Mouse (Mus musculus): ENCODE measurements at regions not wholly inside any gene's neighbourhood (a gene's known extent, or its start where the extent isn't known, plus 50 kb on each side); places are given as distances from the start of the nearest gene placed in this dataset.
"Not testable (repeated sequence)": the region's sequence is repeated elsewhere in the genome, so short reads cannot be mapped to it uniquely, and the experiment has no call there.

DNA sequence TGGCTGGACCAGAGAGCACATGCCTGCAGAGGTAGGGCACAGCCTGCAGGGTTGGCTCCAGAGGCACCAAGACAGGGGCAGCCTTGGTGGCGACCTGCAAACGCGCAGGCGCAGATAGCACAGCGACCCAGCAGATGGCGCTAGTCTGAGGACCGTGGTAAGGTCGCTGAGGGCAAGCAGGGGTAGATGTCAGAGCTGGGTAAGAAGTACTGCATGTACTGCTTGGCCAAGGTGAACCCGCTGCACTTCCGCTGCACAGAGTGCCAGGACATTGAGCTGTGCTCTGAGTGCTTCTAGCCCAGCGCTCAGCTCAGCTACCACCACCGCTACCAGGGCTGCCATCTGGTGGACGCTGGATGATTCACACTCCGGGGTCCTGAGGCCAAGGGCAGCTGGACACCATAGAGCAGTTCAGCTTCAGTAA is 68.3 kb downstream of the Hsp90b1 start:
- H3K4me1 ChIP-seq (replicated peaks; ENCODE audit: control insufficient read depth, insufficient read depth, low read length); H3K36me3 ChIP-seq (ENCODE audit: control insufficient read depth, insufficient read depth, low read length); H3K27ac ChIP-seq (ENCODE audit: low read depth, low read length); H3K9me3 ChIP-seq (ENCODE audit: control insufficient read depth, low read length); H3K27me3 ChIP-seq (replicated peaks; ENCODE audit: control insufficient read depth, insufficient read depth, low read length): not testable (repeated sequence)
- whole genome bisulfite sequencing, result 4% methylated on average over 14 of the region's 14 CpGs
- peak overlapping the region; percentile 63 for H3K4me2 ChIP-seq
- DNase-seq (ENCODE audit: low spot score) (peak; percentile 75), ATAC-seq (replicated peaks; ENCODE audit: low FRiP score) (peak; percentile 87)
- H3K9ac ChIP-seq (ENCODE audit: low read depth, low read length), result peak overlapping the region; percentile 20; the same call in 1 of the 2 replicates
- peak overlapping the region; percentile 37 for H3K4me3 ChIP-seq (ENCODE audit: low read depth, low read length)

- not testable (repeated sequence) for H3K27me3 ChIP-seq (replicated peaks; ENCODE audit: control insufficient read depth, insufficient read depth, low read length); H3K4me3 ChIP-seq (ENCODE audit: low read depth, low read length); H3K27ac ChIP-seq (ENCODE audit: low read depth, low read length); H3K4me1 ChIP-seq (replicated peaks; ENCODE audit: control insufficient read depth, insufficient read depth, low read length); ATAC-seq (replicated peaks; ENCODE audit: low FRiP score); H3K36me3 ChIP-seq (ENCODE audit: control insufficient read depth, insufficient read depth, low read length); DNase-seq (ENCODE audit: low spot score); H3K9me3 ChIP-seq (ENCODE audit: control insufficient read depth, low read length)
- Histone ChIP-seq H3K9ac (ENCODE audit: low read depth, low read length) (peak overlapping the region; percentile 20; the same call in 1 of the 2 replicates), H3K4me2 (peak overlapping the region; percentile 63)
- 27% methylated on average over 6 of the region's 6 CpGs for WGBS
These were observed 68.8 kb downstream of the Hsp90b1 start for GRCm38 (mm10) chr10:86636515-86636914.

- H3K27ac ChIP-seq (ENCODE audit: low read depth, low read length); H3K4me2 ChIP-seq; H3K27me3 ChIP-seq (replicated peaks; ENCODE audit: control insufficient read depth, insufficient read depth, low read length); H3K36me3 ChIP-seq (ENCODE audit: control insufficient read depth, insufficient read depth, low read length); H3K9ac ChIP-seq (ENCODE audit: low read depth, low read length); H3K9me3 ChIP-seq (ENCODE audit: control insufficient read depth, low read length); H3K4me3 ChIP-seq (ENCODE audit: low read depth, low read length); H3K4me1 ChIP-seq (replicated peaks; ENCODE audit: control insufficient read depth, insufficient read depth, low read length); ATAC-seq (replicated peaks; ENCODE audit: low FRiP score); DNase-seq (ENCODE audit: low spot score): not testable (repeated sequence)
These were observed 78.6 kb downstream of the Hsp90b1 start for GRCm38 (mm10) chr10:86626734-86627133.

DNA sequence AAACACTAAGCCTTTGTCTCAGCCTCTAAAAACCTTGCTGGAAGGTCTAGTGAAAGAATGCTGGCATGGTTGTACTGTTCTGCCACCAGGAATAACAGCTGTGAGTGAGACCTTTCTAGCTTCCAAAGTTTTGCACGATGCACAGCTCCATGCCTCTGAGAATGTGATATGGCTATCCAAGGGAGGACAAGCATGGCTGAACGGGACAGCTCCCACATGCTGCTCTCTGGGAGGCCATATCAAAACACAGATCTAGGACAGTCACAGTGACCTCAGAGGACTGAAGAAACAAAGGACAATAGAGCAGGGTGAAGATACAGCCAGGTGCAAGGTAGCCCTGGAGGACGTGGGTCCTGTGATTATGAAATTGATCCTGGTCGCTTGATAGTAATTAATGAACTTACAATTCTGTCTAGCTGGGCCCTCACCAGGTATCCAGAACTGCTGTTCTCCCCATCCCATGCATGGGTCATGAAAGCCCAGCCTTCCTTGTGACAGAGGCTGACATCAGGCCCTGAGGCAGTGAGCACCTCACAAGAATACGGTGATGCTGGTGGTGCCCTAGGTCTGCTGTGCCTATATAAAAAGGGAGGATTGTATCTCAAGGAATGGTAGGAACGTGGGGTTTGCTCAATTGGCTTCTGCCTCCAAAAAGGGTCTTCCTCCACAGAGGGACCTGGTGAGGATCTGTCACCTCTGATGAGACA is 87.2 kb downstream of the Hsp90b1 start:
- WGBS, result 79% methylated on average over 6 of the region's 6 CpGs
- not testable (repeated sequence) for H3K27ac ChIP-seq (ENCODE audit: low read depth, low read length); ATAC-seq (replicated peaks; ENCODE audit: low FRiP score); H3K4me3 ChIP-seq (ENCODE audit: low read depth, low read length); H3K9me3 ChIP-seq (ENCODE audit: control insufficient read depth, low read length); H3K4me2 ChIP-seq; DNase-seq (ENCODE audit: low spot score); H3K9ac ChIP-seq (ENCODE audit: low read depth, low read length); H3K4me1 ChIP-seq (replicated peaks; ENCODE audit: control insufficient read depth, insufficient read depth, low read length); H3K27me3 ChIP-seq (replicated peaks; ENCODE audit: control insufficient read depth, insufficient read depth, low read length); H3K36me3 ChIP-seq (ENCODE audit: control insufficient read depth, insufficient read depth, low read length)

DNA sequence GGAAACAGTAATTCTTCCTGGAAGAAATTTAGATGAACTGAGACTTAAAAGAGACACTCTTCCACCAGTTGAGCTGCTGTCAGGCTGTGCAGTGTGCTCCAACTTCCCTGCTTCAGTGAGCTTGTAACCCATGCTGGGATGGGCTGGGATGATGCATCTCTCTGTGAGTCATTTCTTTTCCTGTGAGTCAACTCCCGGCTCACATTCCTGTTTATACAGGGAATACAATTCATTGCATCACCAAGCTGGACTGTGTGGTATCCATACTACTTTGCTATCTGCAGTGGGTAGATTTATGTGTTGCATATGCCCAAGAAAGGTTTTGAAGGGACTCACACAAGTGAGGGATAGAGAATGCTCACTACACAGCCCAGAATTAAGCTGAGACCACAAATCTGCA is 93.0 kb downstream of the Hsp90b1 start:
- H3K27ac ChIP-seq (ENCODE audit: low read depth, low read length); H3K9ac ChIP-seq (ENCODE audit: low read depth, low read length); H3K4me1 ChIP-seq (replicated peaks; ENCODE audit: control insufficient read depth, insufficient read depth, low read length); H3K9me3 ChIP-seq (ENCODE audit: control insufficient read depth, low read length); DNase-seq (ENCODE audit: low spot score); H3K36me3 ChIP-seq (ENCODE audit: control insufficient read depth, insufficient read depth, low read length); H3K27me3 ChIP-seq (replicated peaks; ENCODE audit: control insufficient read depth, insufficient read depth, low read length); ATAC-seq (replicated peaks; ENCODE audit: low FRiP score); H3K4me2 ChIP-seq; H3K4me3 ChIP-seq (ENCODE audit: low read depth, low read length): not testable (repeated sequence)
- WGBS, result 30% methylated on average over 1 of the region's 1 CpGs

GRCm38 (mm10) chr10:86610027-86610426 is 95.3 kb downstream of the Hsp90b1 start:
- not testable (repeated sequence) for H3K4me2 ChIP-seq; H3K4me3 ChIP-seq (ENCODE audit: low read depth, low read length); H3K27me3 ChIP-seq (replicated peaks; ENCODE audit: control insufficient read depth, insufficient read depth, low read length); H3K4me1 ChIP-seq (replicated peaks; ENCODE audit: control insufficient read depth, insufficient read depth, low read length); H3K9me3 ChIP-seq (ENCODE audit: control insufficient read depth, low read length); ATAC-seq (replicated peaks; ENCODE audit: low FRiP score); H3K9ac ChIP-seq (ENCODE audit: low read depth, low read length); H3K27ac ChIP-seq (ENCODE audit: low read depth, low read length); H3K36me3 ChIP-seq (ENCODE audit: control insufficient read depth, insufficient read depth, low read length); DNase-seq (ENCODE audit: low spot score)
- 72% methylated on average over 2 of the region's 2 CpGs for WGBS

GRCm38 (mm10) chr10:86600843-86601242 is 102.1 kb upstream of the Syn3 start:
- H3K4me2 ChIP-seq; H3K4me3 ChIP-seq (ENCODE audit: low read depth, low read length); ATAC-seq (replicated peaks; ENCODE audit: low FRiP score); H3K36me3 ChIP-seq (ENCODE audit: control insufficient read depth, insufficient read depth, low read length); H3K27ac ChIP-seq (ENCODE audit: low read depth, low read length); H3K9ac ChIP-seq (ENCODE audit: low read depth, low read length); H3K4me1 ChIP-seq (replicated peaks; ENCODE audit: control insufficient read depth, insufficient read depth, low read length); DNase-seq (ENCODE audit: low spot score); H3K9me3 ChIP-seq (ENCODE audit: control insufficient read depth, low read length); H3K27me3 ChIP-seq (replicated peaks; ENCODE audit: control insufficient read depth, insufficient read depth, low read length): not testable (repeated sequence)
- WGBS, result 53% methylated on average over 7 of the region's 7 CpGs

DNA sequence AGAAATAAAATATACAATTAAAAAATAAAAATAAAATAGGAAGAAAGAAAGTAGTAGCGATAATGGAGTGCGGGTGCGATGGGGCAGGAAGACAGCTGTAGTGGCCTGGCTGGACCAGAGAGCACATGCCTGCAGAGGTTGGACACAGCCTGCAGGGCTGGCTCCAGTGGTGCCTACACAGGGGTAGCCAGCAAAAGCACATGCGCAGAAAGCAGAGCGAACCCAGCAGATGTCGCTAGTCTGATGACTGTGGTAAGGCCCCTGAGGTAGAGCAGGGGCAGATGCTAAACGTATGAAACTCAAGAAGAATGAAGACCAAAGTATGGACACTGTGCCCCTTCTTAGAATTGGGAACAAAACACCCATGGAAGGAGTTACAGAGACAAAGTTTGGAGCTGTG is 101.3 kb upstream of the Syn3 start:
- ATAC-seq (replicated peaks; ENCODE audit: low FRiP score); H3K4me3 ChIP-seq (ENCODE audit: low read depth, low read length); H3K9ac ChIP-seq (ENCODE audit: low read depth, low read length): not testable (repeated sequence)

DNA sequence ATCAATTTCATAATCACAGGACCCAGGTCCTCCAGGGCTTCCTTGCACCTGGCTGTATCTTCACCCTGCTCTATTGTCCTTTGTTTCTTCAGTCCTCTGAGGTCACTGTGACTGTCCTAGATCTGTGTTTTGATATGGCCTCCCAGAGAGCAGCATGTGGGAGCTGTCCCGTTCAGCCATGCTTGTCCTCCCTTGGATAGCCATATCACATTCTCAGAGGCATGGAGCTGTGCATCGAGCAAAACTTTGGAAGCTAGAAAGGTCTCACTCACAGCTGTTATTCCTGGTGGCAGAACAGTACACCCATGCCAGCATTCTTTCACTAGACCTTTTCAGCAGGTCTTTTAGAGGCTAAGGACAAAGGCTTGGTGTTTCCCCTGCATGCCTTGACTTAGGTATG is 91.5 kb upstream of the Syn3 start:
- not testable (repeated sequence) for H3K36me3 ChIP-seq (ENCODE audit: control insufficient read depth, insufficient read depth, low read length); H3K4me1 ChIP-seq (replicated peaks; ENCODE audit: control insufficient read depth, insufficient read depth, low read length)

More for the DNA sequence above, 101.3 kb upstream of the Syn3 start:
- not testable (repeated sequence) for H3K27me3 ChIP-seq (replicated peaks; ENCODE audit: control insufficient read depth, insufficient read depth, low read length); H3K4me1 ChIP-seq (replicated peaks; ENCODE audit: control insufficient read depth, insufficient read depth, low read length); H3K4me2 ChIP-seq; DNase-seq (ENCODE audit: low spot score); H3K36me3 ChIP-seq (ENCODE audit: control insufficient read depth, insufficient read depth, low read length); H3K9me3 ChIP-seq (ENCODE audit: control insufficient read depth, low read length); H3K27ac ChIP-seq (ENCODE audit: low read depth, low read length)
- 88% methylated on average over 7 of the region's 7 CpGs for WGBS

More for the DNA sequence above, 91.5 kb upstream of the Syn3 start:
- ATAC-seq (replicated peaks; ENCODE audit: low FRiP score); H3K9ac ChIP-seq (ENCODE audit: low read depth, low read length); DNase-seq (ENCODE audit: low spot score); H3K27me3 ChIP-seq (replicated peaks; ENCODE audit: control insufficient read depth, insufficient read depth, low read length); H3K9me3 ChIP-seq (ENCODE audit: control insufficient read depth, low read length); H3K27ac ChIP-seq (ENCODE audit: low read depth, low read length); H3K4me2 ChIP-seq; H3K4me3 ChIP-seq (ENCODE audit: low read depth, low read length): not testable (repeated sequence)
- 79% methylated on average over 2 of the region's 2 CpGs for WGBS
